Mouse (Mus musculus) spleen, adult 12 weeks (tissue): ENCODE data around the gene Atp6v1c2.

Source experiments
- DNase-seq: peaks from one replicate; pipeline ENCODE4 v3.0.0; 2022; ENCODE audit warnings: low spot score

The Atp6v1c2 gene

GRCm38 (mm10) chr12:17256905-17257304, 72.3 kb downstream of the Atp6v1c2 start:
- DNase-seq: no peak

- DNase-seq: no peak
Measured at GRCm38 (mm10) chr12:17255602-17256001, 73.6 kb downstream of the Atp6v1c2 start.

- peak; percentile 35 for DNase-seq
Measured at GRCm38 (mm10) chr12:17253069-17253468, 76.1 kb downstream of the Atp6v1c2 start.

GRCm38 (mm10) chr12:17250962-17251361, 78.2 kb downstream of the Atp6v1c2 start:
- no peak for DNase-seq

- no peak for DNase-seq
Measured at GRCm38 (mm10) chr12:17242041-17242440, 87.1 kb downstream of the Atp6v1c2 start.

GRCm38 (mm10) chr12:17241614-17242013, 87.5 kb downstream of the Atp6v1c2 start:
- DNase-seq: no peak

GRCm38 (mm10) chr12:17241016-17241415, 88.1 kb downstream of the Atp6v1c2 start:
- no peak for DNase-seq

GRCm38 (mm10) chr12:17239428-17239688, 89.8 kb downstream of the Atp6v1c2 start:
- no peak for DNase-seq

GRCm38 (mm10) chr12:17238588-17239427, 90.4 kb downstream of the Atp6v1c2 start:
- no peak for DNase-seq

- DNase-seq: no peak
Measured at GRCm38 (mm10) chr12:17235535-17236313, 93.4 kb downstream of the Atp6v1c2 start.
